Mouse (Mus musculus): Measurements from ENCODE around the gene March5. TPM values are rescaled to one million over a fixed set of nuclear protein-coding genes. Genes with fewer than 3 reads are reported as not detected.

March5 gene
- polyA plus RNA-seq, 1 experiment from 2014 or later: 89.2 TPM

- 55% methylated on average over 2 of the region's 2 CpGs for WGBS
- H3K27ac ChIP-seq (ENCODE audit: low read length): no peak overlapping the region
- ATAC-seq: no peak
Observed at GRCm38 (mm10) chr19:37242707-37243106, 35.4 kb downstream of the March5 start.

GRCm38 (mm10) chr19:37246859-37247258 is 39.5 kb downstream of the March5 start:
- no peak for ATAC-seq
- Histone ChIP-seq H3K36me3 (ENCODE audit: control insufficient read depth, insufficient read depth, low read length) (no peaks in the 10 kb centered on the region), H3K27me3 (ENCODE audit: control insufficient read depth, insufficient read depth, low read depth, low read length) (no peaks in the 10 kb centered on the region), H3K27ac (ENCODE audit: low read length) (no peak overlapping the region), H3K4me3 (ENCODE audit: low read depth, low read length) (no peak overlapping the region), H3K4me1 (ENCODE audit: control insufficient read depth, insufficient read depth, low read length) (no peaks in the 10 kb centered on the region), H3K9ac (ENCODE audit: low read depth, low read length) (no peak overlapping the region), H3K4me2 (ENCODE audit: low read length) (no peak overlapping the region), H3K9me3 (replicated peaks; ENCODE audit: control insufficient read depth, low read length, poor library complexity, severe bottlenecking) (no peaks in the 10 kb centered on the region)
- WGBS: 49% methylated on average over 3 of the region's 3 CpGs

More at GRCm38 (mm10) chr19:37242707-37243106, 35.4 kb downstream of the March5 start:
- no peaks in the 10 kb centered on the region for H3K36me3 ChIP-seq (ENCODE audit: control insufficient read depth, insufficient read depth, low read length)
- no peaks in the 10 kb centered on the region; the same call in 1 of the 2 replicates for H3K27me3 ChIP-seq (ENCODE audit: control insufficient read depth, insufficient read depth, low read depth, low read length)
- no peak overlapping the region for H3K9ac ChIP-seq (ENCODE audit: low read depth, low read length)
- no peak overlapping the region for H3K4me3 ChIP-seq (ENCODE audit: low read depth, low read length)
- no peaks in the 10 kb centered on the region for H3K9me3 ChIP-seq (replicated peaks; ENCODE audit: control insufficient read depth, low read length, poor library complexity, severe bottlenecking)
- peaks cover 13% of the 10 kb centered on the region for H3K4me1 ChIP-seq (ENCODE audit: control insufficient read depth, insufficient read depth, low read length)
- H3K4me2 ChIP-seq (ENCODE audit: low read length): no peak overlapping the region

GRCm38 (mm10) chr19:37248199-37248598 is 40.9 kb downstream of the March5 start:
- H3K4me3 ChIP-seq (ENCODE audit: low read depth, low read length): no peak overlapping the region
- H3K36me3 ChIP-seq (ENCODE audit: control insufficient read depth, insufficient read depth, low read length): no peaks in the 10 kb centered on the region
- H3K27ac ChIP-seq (ENCODE audit: low read length): no peak overlapping the region
- no peaks in the 10 kb centered on the region for H3K9me3 ChIP-seq (replicated peaks; ENCODE audit: control insufficient read depth, low read length, poor library complexity, severe bottlenecking)
- no peaks in the 10 kb centered on the region for H3K27me3 ChIP-seq (ENCODE audit: control insufficient read depth, insufficient read depth, low read depth, low read length)
- H3K4me2 ChIP-seq (ENCODE audit: low read length): no peak overlapping the region
- WGBS: 70% methylated on average over 3 of the region's 3 CpGs
- H3K4me1 ChIP-seq (ENCODE audit: control insufficient read depth, insufficient read depth, low read length): no peaks in the 10 kb centered on the region
- no peak overlapping the region for H3K9ac ChIP-seq (ENCODE audit: low read depth, low read length)
- no peak for ATAC-seq

- 60% methylated on average over 6 of the region's 6 CpGs for WGBS
- no peak overlapping the region for H3K4me3 ChIP-seq (ENCODE audit: low read depth, low read length)
- H3K27me3 ChIP-seq (ENCODE audit: control insufficient read depth, insufficient read depth, low read depth, low read length): no peaks in the 10 kb centered on the region
- ATAC-seq: no peak
- H3K4me1 ChIP-seq (ENCODE audit: control insufficient read depth, insufficient read depth, low read length): no peaks in the 10 kb centered on the region
- H3K27ac ChIP-seq (ENCODE audit: low read length): no peak overlapping the region
- no peaks in the 10 kb centered on the region for H3K9me3 ChIP-seq (replicated peaks; ENCODE audit: control insufficient read depth, low read length, poor library complexity, severe bottlenecking)
- H3K36me3 ChIP-seq (ENCODE audit: control insufficient read depth, insufficient read depth, low read length): no peaks in the 10 kb centered on the region
- H3K9ac ChIP-seq (ENCODE audit: low read depth, low read length): no peak overlapping the region
- no peak overlapping the region for H3K4me2 ChIP-seq (ENCODE audit: low read length)
Observed at GRCm38 (mm10) chr19:37252104-37252503, 44.8 kb downstream of the March5 start.

GRCm38 (mm10) chr19:37255321-37255720 is 48.0 kb downstream of the March5 start:
- no peak overlapping the region for H3K4me2 ChIP-seq (ENCODE audit: low read length)
- 93% methylated on average over 9 of the region's 9 CpGs for WGBS

GRCm38 (mm10) chr19:37262389-37262788 is 55.0 kb downstream of the March5 start:
- 79% methylated on average over 4 of the region's 4 CpGs for WGBS
- Histone ChIP-seq H3K9me3 (replicated peaks; ENCODE audit: control insufficient read depth, low read length, poor library complexity, severe bottlenecking) (no peaks in the 10 kb centered on the region), H3K4me1 (ENCODE audit: control insufficient read depth, insufficient read depth, low read length) (peaks cover 7% of the 10 kb centered on the region; the same call in 1 of the 2 replicates), H3K36me3 (ENCODE audit: control insufficient read depth, insufficient read depth, low read length) (no peaks in the 10 kb centered on the region), H3K4me2 (ENCODE audit: low read length) (no peak overlapping the region), H3K9ac (ENCODE audit: low read depth, low read length) (no peak overlapping the region), H3K27me3 (ENCODE audit: control insufficient read depth, insufficient read depth, low read depth, low read length) (no peaks in the 10 kb centered on the region), H3K4me3 (ENCODE audit: low read depth, low read length) (no peak overlapping the region), H3K27ac (ENCODE audit: low read length) (no peak overlapping the region)
- no peak for ATAC-seq

More at GRCm38 (mm10) chr19:37255321-37255720, 48.0 kb downstream of the March5 start:
- Histone ChIP-seq H3K9ac (ENCODE audit: low read depth, low read length) (no peak overlapping the region), H3K36me3 (ENCODE audit: control insufficient read depth, insufficient read depth, low read length) (no peaks in the 10 kb centered on the region), H3K4me3 (ENCODE audit: low read depth, low read length) (no peak overlapping the region), H3K27me3 (ENCODE audit: control insufficient read depth, insufficient read depth, low read depth, low read length) (no peaks in the 10 kb centered on the region), H3K4me1 (ENCODE audit: control insufficient read depth, insufficient read depth, low read length) (no peaks in the 10 kb centered on the region), H3K27ac (ENCODE audit: low read length) (no peak overlapping the region), H3K9me3 (replicated peaks; ENCODE audit: control insufficient read depth, low read length, poor library complexity, severe bottlenecking) (no peaks in the 10 kb centered on the region)
- ATAC-seq: no peak

- ATAC-seq: no peak
- no peak overlapping the region for H3K9ac ChIP-seq (ENCODE audit: low read depth, low read length)
- no peak overlapping the region for H3K27ac ChIP-seq (ENCODE audit: low read length)
- no peaks in the 10 kb centered on the region for H3K36me3 ChIP-seq (ENCODE audit: control insufficient read depth, insufficient read depth, low read length)
- H3K9me3 ChIP-seq (replicated peaks; ENCODE audit: control insufficient read depth, low read length, poor library complexity, severe bottlenecking): no peaks in the 10 kb centered on the region
- peaks cover 7% of the 10 kb centered on the region; the same call in 1 of the 2 replicates for H3K4me1 ChIP-seq (ENCODE audit: control insufficient read depth, insufficient read depth, low read length)
- 65% methylated on average over 8 of the region's 8 CpGs for WGBS
- no peak overlapping the region for H3K4me2 ChIP-seq (ENCODE audit: low read length)
- no peaks in the 10 kb centered on the region for H3K27me3 ChIP-seq (ENCODE audit: control insufficient read depth, insufficient read depth, low read depth, low read length)
- no peak overlapping the region for H3K4me3 ChIP-seq (ENCODE audit: low read depth, low read length)
Observed at GRCm38 (mm10) chr19:37263566-37263942, 56.2 kb downstream of the March5 start.

GRCm38 (mm10) chr19:37263943-37264897 is 56.9 kb downstream of the March5 start:
- H3K9ac ChIP-seq (ENCODE audit: low read depth, low read length): no peak overlapping the region
- WGBS: 56% methylated on average over 23 of the region's 23 CpGs
- no peak for ATAC-seq
- H3K27me3 ChIP-seq (ENCODE audit: control insufficient read depth, insufficient read depth, low read depth, low read length): no peaks in the 10 kb centered on the region
- no peak overlapping the region for H3K27ac ChIP-seq (ENCODE audit: low read length)
- H3K36me3 ChIP-seq (ENCODE audit: control insufficient read depth, insufficient read depth, low read length): peaks cover 7% of the 10 kb centered on the region
- H3K4me2 ChIP-seq (ENCODE audit: low read length): no peak overlapping the region
- H3K9me3 ChIP-seq (replicated peaks; ENCODE audit: control insufficient read depth, low read length, poor library complexity, severe bottlenecking): no peaks in the 10 kb centered on the region
- no peak overlapping the region for H3K4me3 ChIP-seq (ENCODE audit: low read depth, low read length)
- peaks cover 7% of the 10 kb centered on the region; the same call in 1 of the 2 replicates for H3K4me1 ChIP-seq (ENCODE audit: control insufficient read depth, insufficient read depth, low read length)
